Mouse (Mus musculus) adipose tissue, adult 10 weeks (tissue): Measurements from ENCODE around the gene Sema3c. TPM values are rescaled to one million over a fixed set of nuclear protein-coding genes. Genes with fewer than 3 reads are reported as not detected.

ENCODE experiments used
- polyA plus RNA-seq: library from polyadenylated mRNA; stranded (reverse); fragments of 350-450 nt; fragmentation: Illumina TruSeq; extraction: RNeasy Lipid Tissue Mini Kit (QIAGEN cat#74804); gene quantifications from one replicate; pipeline ENCODE4 v1.2.3, GENCODE M21; 2014; ENCODE audit warnings: low read depth, low replicate concordance

The Sema3c gene
- polyA plus RNA-seq = 56.9 TPM

DNA sequence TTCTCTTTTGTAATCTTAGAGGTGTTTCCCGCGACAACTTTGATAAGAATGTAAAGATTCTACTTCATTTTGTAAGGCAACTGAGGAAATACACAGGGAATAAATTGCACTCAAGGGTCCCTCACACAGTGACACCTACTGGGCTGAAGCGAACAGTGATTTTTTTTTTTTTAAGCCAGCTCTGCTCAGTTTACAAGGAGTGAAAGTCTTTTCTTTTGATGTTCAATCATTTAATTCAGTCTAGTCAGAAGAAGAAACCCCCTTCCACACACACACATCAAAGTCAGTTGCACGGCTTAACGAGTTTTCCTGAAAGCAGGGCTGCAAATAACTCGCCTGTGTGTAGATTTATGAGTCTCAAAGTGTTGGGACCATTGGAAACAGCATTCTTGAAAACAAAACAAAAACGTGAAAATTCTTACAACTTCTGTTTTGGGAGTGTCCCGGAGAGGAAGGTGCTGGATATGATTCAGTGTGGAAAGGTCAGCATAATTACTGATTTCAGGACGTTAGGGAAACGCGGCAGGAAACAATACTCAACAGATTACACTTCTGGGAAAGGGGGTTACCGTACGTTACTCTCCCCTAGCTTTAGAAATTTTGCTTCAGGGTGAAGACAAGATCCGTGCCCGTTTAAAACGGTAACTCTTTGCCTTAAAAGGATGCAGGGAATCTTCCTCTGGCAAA lies at the start of gene Sema3c:
TSS of gene Sema3c (plus strand) at position 588 of the 687 bp plus-strand sequence.

Other genes with a start within 250 kb of the Sema3c start
- 0.30 TPM for gene Speer4f2, start 201.1 kb upstream of the Sema3c start, polyA plus RNA-seq
- gene Speer4f1, start 98.2 kb upstream of the Sema3c start, polyA plus RNA-seq = not detected